Mouse (Mus musculus) heart, adult 2 months (tissue): ENCODE results near the gene Zdhhc18. TPM values are rescaled to one million over a fixed set of nuclear protein-coding genes. Genes with fewer than 3 reads are reported as not detected.

ENCODE experiments used
- DNase-seq, 2 experiments: peaks; one replicate each; pipeline ENCODE4 v3.0.0; 2021
- H3K27ac ChIP-seq: fragments of 200-600 bp; 2 replicates; pipeline ENCODE4 v1.8.1; 2022
- H3K27me3 ChIP-seq: fragments of 200-500 bp; 2 replicates; pipeline ENCODE4 v1.6.1; 2012; ENCODE audit warnings: mild to moderate bottlenecking, low read length, inconsistent platforms, mixed read lengths; ENCODE audit not compliant: control insufficient read depth, insufficient read depth
- H3K36me3 ChIP-seq: fragments of 200-500 bp; 2 replicates; pipeline ENCODE4 v1.6.1; 2012; ENCODE audit warnings: low read length, inconsistent platforms; ENCODE audit not compliant: control insufficient read depth, insufficient read depth
- H3K4me1 ChIP-seq: fragments of 200-500 bp; 2 replicates; pipeline ENCODE4 v1.6.1; 2011; ENCODE audit warnings: low read length; ENCODE audit not compliant: control insufficient read depth, insufficient read depth
- H3K4me3 ChIP-seq: fragments of 200-600 bp; 2 replicates; pipeline ENCODE4 v1.8.1; 2022
- H3K79me2 ChIP-seq: fragments of 200-500 bp; replicated peaks from 2 replicates; pipeline ENCODE4 v1.6.1; 2012; ENCODE audit warnings: mild to moderate bottlenecking, inconsistent platforms, low read length, moderate library complexity, mixed read lengths; ENCODE audit not compliant: control insufficient read depth, insufficient read depth
- H3K9ac ChIP-seq: fragments of 200-500 bp; 2 replicates; pipeline ENCODE4 v1.6.1; 2012; ENCODE audit warnings: low read depth, mild to moderate bottlenecking, control low read depth, inconsistent platforms, low read length, mixed read lengths
- CTCF ChIP-seq: fragments of 200-600 bp; IDR thresholded peaks from 2 replicates; pipeline ENCODE4 v1.8.1; 2022; ENCODE audit warnings: antibody characterized with exemption, mild to moderate bottlenecking, moderate library complexity
- EP300 ChIP-seq: fragments of 200-500 bp; IDR thresholded peaks from 2 replicates; pipeline ENCODE4 v1.6.1; 2011; ENCODE audit warnings: low read depth, low read length, control low read depth; ENCODE audit not compliant: insufficient read depth
- POLR2A ChIP-seq: fragments of 200-500 bp; IDR thresholded peaks from 2 replicates; pipeline ENCODE4 v1.6.1; 2011; ENCODE audit warnings: mild to moderate bottlenecking, low read depth, low read length, control low read depth; ENCODE audit not compliant: insufficient read depth
- WGBS: fragments of 180-500 bp; shearing (Covaris S2); methylation state at CpG from one replicate; pipeline ENCODE4 v1.1.7; 2018; 5-methylcytosine and 5-hydroxymethylcytosine counted together
- intact Hi-C: fragments of 180-260 bp; cut with DNase I; formaldehyde crosslinking; loops from one replicate; pipeline ENCODE4 v1.15.1; 2025
- microRNA-seq, 2 experiments: library from miRNA; unstranded; fragments of <30 nt; microRNA quantifications; one replicate each; pipeline ENCODE4 v1.2.0; 2021
- polyA plus RNA-seq: library from polyadenylated mRNA; depleted of rRNA; stranded (reverse); fragments of >200 nt; gene quantifications from 2 replicates; pipeline ENCODE4 v1.2.3, GENCODE M21; 2012; rRNA removed
- total RNA-seq, 2 experiments: library from RNA; stranded (reverse); gene quantifications; 2 replicates each; pipeline ENCODE4 v1.2.3; 2021

Gene Zdhhc18
- total and polyA plus RNA-seq, 3 experiments, result 21.3 to 37.3 (median 27.7) TPM

DNA sequence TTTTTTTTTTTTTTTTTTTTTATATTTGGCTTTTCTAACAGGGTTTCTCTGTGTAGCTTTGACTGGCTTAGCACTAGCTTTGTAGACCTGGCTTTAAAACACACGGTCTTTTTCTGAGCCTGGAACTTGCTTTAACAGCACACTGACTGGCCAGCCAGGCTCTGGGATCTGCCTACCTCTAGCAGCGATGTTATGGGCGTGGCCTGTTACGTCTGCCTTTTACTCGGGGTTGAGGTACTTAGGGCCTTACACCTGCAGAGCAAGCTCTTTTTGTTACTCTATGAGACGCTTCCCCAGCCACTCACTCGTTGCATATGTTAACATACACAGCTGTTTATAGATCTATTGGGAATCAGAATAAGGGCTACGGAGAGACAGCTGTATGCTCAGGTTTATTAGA is 82.7 kb downstream of the Zdhhc18 start:
- Histone ChIP-seq H3K4me1 (no peaks in the 10 kb centered on the region), H3K27ac (no peak overlapping the region), H3K27me3 (no peaks in the 10 kb centered on the region), H3K4me3 (no peak overlapping the region), H3K9ac (no peak overlapping the region), H3K79me2 (no peaks in the 10 kb centered on the region), H3K36me3 (no peaks in the 10 kb centered on the region)
- TF ChIP-seq POLR2A (no peak), CTCF (no peak), EP300 (no peak)
- intact Hi-C loops, result no loop called here
- 35% methylated on average over 8 of the region's 8 CpGs for WGBS
- no peak for DNase-seq

DNA sequence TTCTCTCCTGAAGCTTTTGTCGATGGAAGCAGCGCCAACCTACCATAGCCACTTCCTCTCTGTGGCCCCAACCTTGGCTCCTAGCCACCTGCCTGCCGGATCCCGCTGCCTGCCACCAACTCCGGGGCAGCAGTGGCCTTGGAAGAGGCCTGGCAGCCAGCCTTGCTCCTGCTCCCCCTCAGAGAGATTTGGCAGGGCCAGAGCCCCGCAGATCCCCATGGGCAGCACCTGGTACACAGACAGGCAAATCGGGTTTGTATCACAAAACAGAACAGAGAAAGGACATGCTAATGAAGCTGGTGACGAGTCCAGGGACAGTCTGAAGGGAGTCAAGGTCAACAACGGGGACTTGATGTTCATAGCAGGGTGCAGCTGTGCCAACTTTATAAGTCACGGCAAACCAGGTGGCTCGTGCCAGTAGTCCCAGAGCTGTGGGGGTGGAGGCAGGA is 86.8 kb downstream of the Zdhhc18 start:
- H3K4me3 ChIP-seq, result no peak overlapping the region
- 0 out of 2 replicates have a peak overlapping the region, but pooled peaks have one; percentile 1 for H3K9ac ChIP-seq
- H3K27me3 ChIP-seq, result no peaks in the 10 kb centered on the region
- H3K4me1 ChIP-seq, result no peaks in the 10 kb centered on the region
- peak overlapping the region; percentile 81 for H3K27ac ChIP-seq
- peak; percentile 75 to 84 for DNase-seq
- intact Hi-C loops, result no loop called here
- TF ChIP-seq CTCF (no peak), EP300 (peak; percentile 87), POLR2A (0 out of 2 replicates have a peak, but pooled peaks have one; percentile 32)
- WGBS, result 35% methylated on average over 11 of the region's 11 CpGs
- H3K79me2 ChIP-seq, result no peaks in the 10 kb centered on the region
- H3K36me3 ChIP-seq, result no peaks in the 10 kb centered on the region

DNA sequence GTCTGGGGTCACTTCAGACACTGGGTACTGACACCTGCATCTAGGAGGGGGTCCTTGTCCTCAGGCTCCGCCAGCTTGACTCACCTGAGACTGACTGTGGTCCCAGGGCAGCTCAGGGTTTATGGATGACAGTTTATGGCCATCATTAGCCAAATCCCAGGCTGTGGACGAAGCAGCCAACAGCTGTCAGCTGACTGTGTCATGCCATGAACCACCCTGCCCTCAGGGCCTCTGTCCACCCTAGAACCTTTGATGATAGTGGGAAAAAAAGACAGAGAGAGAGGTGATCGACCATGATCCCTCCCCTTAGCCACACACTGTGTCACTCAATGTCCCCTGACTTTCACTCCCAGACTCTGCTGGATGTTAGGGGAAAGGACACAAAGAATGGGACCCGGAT is 88.3 kb downstream of the Zdhhc18 start:
- no peak for DNase-seq
- intact Hi-C loops, result no loop called here
- Histone ChIP-seq H3K27ac (no peak overlapping the region), H3K79me2 (no peaks in the 10 kb centered on the region), H3K27me3 (no peaks in the 10 kb centered on the region), H3K9ac (no peak overlapping the region), H3K4me3 (no peak overlapping the region), H3K4me1 (no peaks in the 10 kb centered on the region), H3K36me3 (no peaks in the 10 kb centered on the region)
- TF ChIP-seq POLR2A (no peak), EP300 (no peak), CTCF (no peak)
- 68% methylated on average over 4 of the region's 4 CpGs for whole genome bisulfite sequencing

DNA sequence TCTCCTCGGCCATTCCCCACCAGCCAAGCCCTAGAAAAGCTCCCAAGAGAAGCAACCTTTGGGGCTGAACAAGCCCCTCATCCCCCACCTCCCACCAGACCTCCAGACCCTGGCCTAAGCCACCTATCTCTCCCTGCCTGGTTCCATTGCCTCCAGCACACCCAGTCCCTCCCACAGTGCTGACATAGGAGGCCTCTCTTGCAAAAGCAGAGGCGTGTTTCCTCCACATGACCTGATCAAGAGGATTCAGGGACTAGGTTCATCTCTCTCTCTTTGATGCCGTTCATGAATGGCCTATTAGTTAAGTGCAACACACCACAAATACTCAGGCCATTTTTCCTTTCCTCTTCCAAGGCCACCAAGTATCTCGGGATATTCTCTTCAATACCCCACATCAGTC is 90.1 kb downstream of the Zdhhc18 start:
- H3K4me1 ChIP-seq, result no peaks in the 10 kb centered on the region; the same call in 1 of the 2 replicates
- H3K9ac ChIP-seq, result no peak overlapping the region
- no peaks in the 10 kb centered on the region for H3K36me3 ChIP-seq
- no peak for DNase-seq
- no peak overlapping the region for H3K4me3 ChIP-seq
- WGBS, result 65% methylated on average over 4 of the region's 4 CpGs
- H3K27me3 ChIP-seq, result no peaks in the 10 kb centered on the region
- TF ChIP-seq EP300, result no peak
- no peak for TF ChIP-seq CTCF
- H3K79me2 ChIP-seq, result peaks cover 2% of the 10 kb centered on the region; the same call in 1 of the 2 replicates
- intact Hi-C loops, result no loop called here
- no peak overlapping the region for H3K27ac ChIP-seq

DNA sequence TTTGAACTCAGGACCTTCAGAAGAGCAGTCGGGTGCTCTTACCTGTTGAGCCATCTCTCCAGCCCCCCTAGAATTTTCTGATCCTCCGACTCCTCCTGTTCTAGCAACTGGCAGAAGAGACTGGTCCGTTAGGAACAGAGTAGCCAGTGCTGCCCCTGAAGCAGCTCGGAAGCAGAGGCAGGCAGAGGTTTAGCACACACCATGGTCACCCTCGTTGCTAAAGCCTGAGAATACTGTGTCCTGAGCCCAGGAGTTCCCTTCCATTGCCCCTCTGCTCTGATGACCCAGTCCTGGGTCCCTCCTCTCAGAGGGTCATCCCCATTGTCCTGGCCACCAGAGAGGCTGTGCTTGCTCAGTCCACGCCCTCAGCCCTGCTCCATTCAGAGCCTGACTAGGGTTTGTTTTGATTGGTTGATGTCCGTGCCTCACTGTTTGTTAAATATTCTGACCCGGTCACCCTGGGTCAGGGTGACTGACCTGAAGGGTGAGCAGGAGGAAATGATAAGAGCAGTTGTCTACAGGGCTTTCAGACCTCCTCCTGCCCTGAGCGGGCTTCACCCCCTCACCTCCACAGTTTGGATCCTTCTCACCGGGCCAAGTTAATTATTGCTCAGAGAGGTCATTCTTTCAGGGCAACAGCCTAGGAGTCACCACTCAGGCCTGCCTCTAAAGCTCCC is 92.8 kb downstream of the Zdhhc18 start:
- Histone ChIP-seq H3K4me1 (peaks cover 4% of the 10 kb centered on the region; the same call in 1 of the 2 replicates), H3K27me3 (no peaks in the 10 kb centered on the region), H3K4me3 (no peak overlapping the region), H3K27ac (no peak overlapping the region), H3K9ac (no peak overlapping the region), H3K79me2 (peaks cover 2% of the 10 kb centered on the region; the same call in 1 of the 2 replicates), H3K36me3 (no peaks in the 10 kb centered on the region)
- no peak for TF ChIP-seq CTCF
- no peak for TF ChIP-seq EP300
- no peak for TF ChIP-seq POLR2A
- WGBS, result 41% methylated on average over 10 of the region's 10 CpGs
- no peak for DNase-seq
- intact Hi-C loops, result no loop called here

Small RNA genes lying within 50 kb of the gene (microRNA-seq; reads per million reads assigned to microRNA genes)
- gene Gm23158, result 0 reads per million in 2 experiments

Other genes starting within 250 kb of the Zdhhc18 start
- gene Tent5b, start 170.0 kb downstream of the Zdhhc18 start, total RNA-seq, result 1 to 10 TPM; 2.0 to 2.3 TPM
- 1.4 and 1.9 TPM in 2 replicates for gene Tent5b, start 170.0 kb downstream of the Zdhhc18 start, polyA plus RNA-seq
- 1 to 10 TPM; 2.0 to 2.1 TPM for gene Trnp1, start 151.6 kb downstream of the Zdhhc18 start, total RNA-seq
- 2.3 and 2.4 TPM in 2 replicates for gene Trnp1, start 151.6 kb downstream of the Zdhhc18 start, polyA plus RNA-seq
- gene Kdf1, start 131.2 kb downstream of the Zdhhc18 start, total RNA-seq, result not detected
- gene Kdf1, start 131.2 kb downstream of the Zdhhc18 start, polyA plus RNA-seq, result 0.23 TPM in 1 of 2 replicates, not detected in the other
- 10 to 100 TPM; 70.5 to 78.8 TPM for gene Nudc, start 104.2 kb downstream of the Zdhhc18 start, total RNA-seq
- 40.5 and 52.5 TPM in 2 replicates for gene Nudc, start 104.2 kb downstream of the Zdhhc18 start, polyA plus RNA-seq
- gene Nr0b2, start 96.8 kb downstream of the Zdhhc18 start, total RNA-seq, result 10 to 100 TPM; 13.1 to 14.5 TPM
- gene Nr0b2, start 96.8 kb downstream of the Zdhhc18 start, polyA plus RNA-seq, result 28.3 and 45.4 TPM in 2 replicates
- gene Gpatch3, start 75.4 kb downstream of the Zdhhc18 start, total RNA-seq, result 1 to 10 TPM; 3.4 to 5.0 TPM
- gene Gpatch3, start 75.4 kb downstream of the Zdhhc18 start, polyA plus RNA-seq, result 1.9 and 2.1 TPM in 2 replicates
- 1 to 10 TPM; 6.8 to 7.3 TPM for gene Gpn2, start 65.8 kb downstream of the Zdhhc18 start, total RNA-seq
- gene Gpn2, start 65.8 kb downstream of the Zdhhc18 start, polyA plus RNA-seq, result 12.1 and 17.7 TPM in 2 replicates
- 1 to 10 TPM; 1.2 TPM for gene Sfn, start 48.0 kb downstream of the Zdhhc18 start, total RNA-seq
- gene Sfn, start 48.0 kb downstream of the Zdhhc18 start, polyA plus RNA-seq, result 1.4 and 2.0 TPM in 2 replicates
- gene Pigv, start 22.5 kb upstream of the Zdhhc18 start, total RNA-seq, result 10 to 100 TPM; 11.7 to 12.1 TPM
- 9.5 and 11.7 TPM in 2 replicates for gene Pigv, start 22.5 kb upstream of the Zdhhc18 start, polyA plus RNA-seq
- gene Arid1a, start 106.6 kb upstream of the Zdhhc18 start, total RNA-seq, result 10 to 100 TPM; 34.2 to 38.0 TPM
- gene Arid1a, start 106.6 kb upstream of the Zdhhc18 start, polyA plus RNA-seq, result 27.8 and 28.1 TPM in 2 replicates
- gene Rps6ka1, start 237.6 kb upstream of the Zdhhc18 start, total RNA-seq, result 1 to 10 TPM; 4.4 to 4.8 TPM
- gene Rps6ka1, start 237.6 kb upstream of the Zdhhc18 start, polyA plus RNA-seq, result 5.9 and 7.1 TPM in 2 replicates